Mouse (Mus musculus) spleen, adult 2 months (tissue): ENCODE results near the gene Vhl.

ENCODE experiments used
- CTCF ChIP-seq: fragments of 200-500 bp; IDR thresholded peaks from 2 replicates; pipeline ENCODE4 v1.5.1; 2011; ENCODE audit warnings: mild to moderate bottlenecking, inconsistent platforms; ENCODE audit not compliant: insufficient read depth, insufficient read length, insufficient replicate concordance; ENCODE audit errors: extremely low read depth
- POLR2A ChIP-seq: fragments of 200-500 bp; IDR thresholded peaks from 2 replicates; pipeline ENCODE4 v1.6.1; 2011; ENCODE audit warnings: low read depth, low read length, inconsistent platforms

DNA sequence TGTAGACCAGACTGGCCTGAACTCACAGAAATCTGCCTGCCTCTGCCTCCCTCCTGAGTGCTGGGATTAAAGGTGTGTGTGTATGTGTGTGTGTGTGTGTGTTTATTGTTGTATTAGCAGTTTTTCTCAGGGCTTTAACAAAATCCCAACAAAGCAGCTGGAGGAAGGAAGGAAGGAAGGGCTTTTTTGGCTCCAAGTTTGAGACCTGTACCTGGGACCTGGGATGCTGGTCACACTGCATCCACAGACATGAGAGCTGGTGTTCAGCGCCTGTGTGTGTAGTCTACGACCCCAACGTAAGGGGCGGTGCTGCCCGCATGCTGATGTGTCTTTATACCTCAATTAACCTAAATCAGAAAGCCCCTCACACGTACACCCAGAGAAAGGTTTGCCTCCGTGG is 29.8 kb downstream of the Vhl start:
- TF ChIP-seq CTCF (no peak), POLR2A (no peak)
